Mouse (Mus musculus) midbrain, embryonic 13.5 days (tissue): ENCODE results near the gene Kpnb1. TPM values are rescaled to one million over a fixed set of nuclear protein-coding genes. Genes with fewer than 3 reads are reported as not detected.

Experiments
- ATAC-seq: fragments of 200-750 bp; cut with Nextera tagmentation; 2 replicates; pipeline ENCODE4 v1.8.0; 2017; ENCODE audit warnings: mild to moderate bottlenecking, moderate TSS enrichment, moderate library complexity
- H3K27ac ChIP-seq: fragments of 300-500 bp; sonication (generic); 2 replicates; pipeline ENCODE4 v1.5.1; 2015; ENCODE audit warnings: inconsistent platforms, mild to moderate bottlenecking, moderate library complexity
- H3K27me3 ChIP-seq: fragments of 300-500 bp; sonication (generic); 2 replicates; pipeline ENCODE4 v1.6.1; 2015; ENCODE audit warnings: mild to moderate bottlenecking, inconsistent platforms
- H3K36me3 ChIP-seq: fragments of 300-500 bp; sonication (generic); 2 replicates; pipeline ENCODE4 v1.6.1; 2015; ENCODE audit warnings: mild to moderate bottlenecking, inconsistent platforms
- H3K4me1 ChIP-seq: fragments of 300-500 bp; sonication (generic); replicated peaks from 2 replicates; pipeline ENCODE4 v1.6.1; 2015; ENCODE audit warnings: inconsistent platforms
- H3K4me2 ChIP-seq: fragments of 300-500 bp; sonication (generic); replicated peaks from 2 replicates; pipeline ENCODE4 v1.6.1; 2015; ENCODE audit warnings: moderate library complexity, mild to moderate bottlenecking, inconsistent platforms
- H3K4me3 ChIP-seq: fragments of 300-500 bp; sonication (generic); replicated peaks from 2 replicates; pipeline ENCODE4 v1.5.1; 2015; ENCODE audit warnings: mild to moderate bottlenecking, inconsistent platforms
- H3K9ac ChIP-seq: fragments of 300-500 bp; sonication (generic); replicated peaks from 2 replicates; pipeline ENCODE4 v1.6.1; 2015; ENCODE audit warnings: mild to moderate bottlenecking, inconsistent platforms
- H3K9me3 ChIP-seq: fragments of 300-500 bp; sonication (generic); 2 replicates; pipeline ENCODE4 v1.6.1; 2016; ENCODE audit warnings: mild to moderate bottlenecking, inconsistent platforms
- WGBS: fragments of 180-500 bp; shearing (Covaris S2); methylation state at CpG from one replicate; pipeline ENCODE4 v1.1.7; 2015; 5-methylcytosine and 5-hydroxymethylcytosine counted together
- polyA plus RNA-seq: library from polyadenylated mRNA; unstranded; fragments of >200 nt; fragmentation: Nextera tagmentation; extraction: Ambion mirVana; gene quantifications from 2 replicates; pipeline ENCODE4 v1.2.1, GENCODE M21; 2015

The Kpnb1 gene
- 43.0 and 47.3 TPM in 2 replicates for polyA plus RNA-seq

DNA sequence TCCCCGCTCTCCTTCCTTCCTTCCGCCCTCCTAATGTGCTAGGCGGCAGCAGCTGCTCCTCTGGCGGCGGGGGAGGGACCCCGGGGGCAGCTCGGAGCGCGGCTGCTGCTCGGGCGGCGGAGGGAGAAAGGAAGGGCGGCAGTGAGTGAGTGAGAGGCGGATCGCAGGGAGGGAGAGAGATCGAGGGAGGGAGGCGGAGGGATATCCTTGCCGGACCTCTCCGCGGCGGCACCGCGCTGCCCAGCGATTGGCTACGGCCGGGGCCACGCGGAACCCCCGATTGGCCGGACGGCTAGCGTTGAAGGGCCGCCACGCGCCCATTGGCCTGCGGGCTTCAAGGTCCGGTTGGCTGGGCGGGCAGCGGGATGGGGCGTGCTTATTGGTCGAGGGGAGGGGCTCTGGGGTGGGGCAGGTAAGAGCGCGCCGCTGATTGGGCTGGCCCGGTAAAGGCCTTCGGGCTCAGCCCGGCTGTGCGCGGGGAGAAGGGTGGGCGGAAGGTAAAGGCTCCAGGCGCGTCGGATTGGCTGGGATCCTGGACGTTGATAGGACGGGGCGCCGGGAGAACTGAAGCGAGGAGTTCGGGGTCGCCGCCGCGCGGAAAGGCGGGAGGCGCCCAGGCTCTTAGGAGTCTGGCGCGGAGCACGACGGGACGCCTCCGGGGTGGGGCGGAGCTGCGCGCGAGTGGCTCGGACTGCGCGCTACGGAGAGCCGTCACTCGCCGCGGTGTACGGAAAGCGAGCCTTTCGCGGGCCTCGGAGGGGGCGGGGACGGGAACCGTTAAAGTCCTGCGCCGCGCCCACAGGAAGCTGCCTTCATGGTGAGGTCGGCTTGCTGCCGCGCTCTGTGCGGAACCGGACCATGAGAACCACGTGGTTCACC, at the start of gene Kpnb1:
Gene Kpnb1, minus strand, starts transcription at position 118 of the 879 bp plus-strand sequence.
- Histone ChIP-seq H3K36me3 (peaks cover 21% of the 10 kb centered on the region), H3K4me2 (peak within 1 kb of the TSS; percentile 90), H3K27ac (peak within 1 kb of the TSS; percentile 98), H3K9me3 (no peaks in the 10 kb centered on the region), H3K27me3 (no peaks in the 10 kb centered on the region), H3K4me3 (peak within 1 kb of the TSS; percentile 95), H3K4me1 (peaks cover 44% of the 10 kb centered on the region), H3K9ac (peak within 1 kb of the TSS; percentile 89)
- under 1% methylated on average over 87 of the region's 101 CpGs for WGBS
- peak; percentile 98 for ATAC-seq

DNA sequence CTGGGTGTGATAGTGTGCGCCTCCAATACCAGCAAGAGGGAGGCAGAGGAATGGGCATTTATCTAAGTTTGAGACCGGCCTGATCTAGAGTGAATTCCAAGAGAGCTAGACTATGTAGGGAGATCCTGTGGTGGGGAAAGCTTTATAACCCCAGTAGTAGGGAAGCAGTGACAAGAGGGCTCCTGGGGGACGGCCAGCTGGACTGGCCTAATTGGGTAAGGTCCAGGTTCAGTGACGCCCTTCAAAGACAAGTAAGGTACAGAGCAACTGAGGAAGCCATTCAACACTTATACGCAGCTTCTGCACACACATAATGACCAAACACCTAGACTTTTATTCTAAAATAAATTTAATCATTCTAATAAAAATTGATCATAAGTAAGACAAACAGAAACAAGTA, 44.8 kb upstream of the Kpnb1 start:
- H3K4me3 ChIP-seq, result no peak overlapping the region
- ATAC-seq, result no peak
- H3K36me3 ChIP-seq, result peaks cover 78% of the 10 kb centered on the region
- H3K4me1 ChIP-seq, result no peaks in the 10 kb centered on the region
- H3K9ac ChIP-seq, result no peak overlapping the region
- H3K27ac ChIP-seq, result no peak overlapping the region
- 97% methylated on average over 5 of the region's 5 CpGs for WGBS
- H3K9me3 ChIP-seq, result no peaks in the 10 kb centered on the region
- H3K27me3 ChIP-seq, result no peaks in the 10 kb centered on the region
- no peak overlapping the region for H3K4me2 ChIP-seq

DNA sequence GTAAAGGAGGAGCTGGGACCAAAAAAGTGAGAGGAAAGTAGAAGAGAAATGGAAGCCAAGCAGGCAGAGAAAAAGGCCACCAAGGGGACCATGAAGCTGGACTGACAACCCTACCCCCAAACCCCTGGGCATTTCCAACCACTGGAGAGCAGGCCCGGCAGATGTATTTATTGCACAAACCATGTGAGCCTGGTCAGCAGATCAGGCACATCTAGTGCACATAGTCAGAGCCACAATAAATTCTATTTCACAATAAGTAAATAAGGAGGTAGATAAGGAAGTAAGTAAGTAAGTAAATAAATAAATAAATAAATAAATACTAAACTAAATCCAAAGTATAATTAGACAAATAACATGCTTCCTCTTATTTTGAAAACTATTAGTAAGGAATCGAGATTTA, 41.7 kb upstream of the Kpnb1 start:
- no peak overlapping the region for H3K4me3 ChIP-seq
- H3K4me2 ChIP-seq, result no peak overlapping the region
- H3K27me3 ChIP-seq, result no peaks in the 10 kb centered on the region
- no peaks in the 10 kb centered on the region for H3K9me3 ChIP-seq
- WGBS, result 98% methylated on average over 2 of the region's 2 CpGs
- no peaks in the 10 kb centered on the region for H3K4me1 ChIP-seq
- ATAC-seq, result no peak
- H3K36me3 ChIP-seq, result peaks cover 79% of the 10 kb centered on the region
- H3K9ac ChIP-seq, result no peak overlapping the region
- H3K27ac ChIP-seq, result no peak overlapping the region

DNA sequence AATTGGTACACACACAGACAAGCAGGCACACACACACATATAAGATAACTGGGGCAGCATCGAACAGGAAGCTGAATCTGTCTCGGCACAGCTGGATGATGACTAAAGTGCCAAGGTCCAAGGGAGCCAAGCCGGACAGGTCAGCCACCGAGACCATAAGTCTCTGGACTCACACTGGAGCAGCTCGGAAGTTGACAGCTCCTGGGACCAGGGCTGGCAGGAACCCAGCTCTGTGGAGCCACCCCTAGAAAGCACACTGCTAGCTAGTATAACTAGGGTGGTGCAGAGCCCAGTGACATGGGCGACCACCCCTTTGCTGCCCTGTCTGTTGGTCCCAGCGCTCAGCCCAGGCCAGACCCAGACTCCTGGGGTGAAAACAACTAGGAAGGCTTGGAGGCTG, 41.3 kb upstream of the Kpnb1 start:
- Histone ChIP-seq H3K9me3 (no peaks in the 10 kb centered on the region), H3K36me3 (peaks cover 77% of the 10 kb centered on the region)
- WGBS, result 94% methylated on average over 7 of the region's 7 CpGs

DNA sequence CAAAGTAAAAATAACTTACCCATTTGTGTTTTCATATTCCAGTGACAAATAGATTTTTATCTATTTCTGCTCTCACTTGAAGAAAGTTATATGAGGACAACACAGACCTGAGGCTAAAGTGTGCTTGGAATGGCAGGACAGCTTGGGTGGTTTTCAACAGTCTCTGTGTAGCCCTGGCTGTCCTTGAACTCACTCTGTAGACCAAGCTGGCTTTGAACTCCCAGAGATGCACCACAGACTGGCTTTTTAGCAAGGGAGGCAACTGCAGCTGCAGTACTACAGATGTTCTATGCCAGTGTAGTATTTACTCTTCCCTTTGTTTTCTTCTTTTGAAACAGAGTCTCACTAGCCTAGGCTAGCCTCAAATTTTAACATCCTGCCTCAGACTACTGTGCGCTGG, 38.5 kb upstream of the Kpnb1 start:
- no peak overlapping the region for H3K27ac ChIP-seq
- H3K27me3 ChIP-seq, result no peaks in the 10 kb centered on the region
- no peak overlapping the region for H3K9ac ChIP-seq
- no peak overlapping the region for H3K4me2 ChIP-seq
- H3K4me3 ChIP-seq, result no peak overlapping the region
- no peaks in the 10 kb centered on the region for H3K9me3 ChIP-seq
- ATAC-seq, result no peak
- H3K36me3 ChIP-seq, result peaks cover 82% of the 10 kb centered on the region
- 100% methylated on average over 1 of the region's 1 CpGs for WGBS
- H3K4me1 ChIP-seq, result no peaks in the 10 kb centered on the region

More for the DNA sequence above, 41.3 kb upstream of the Kpnb1 start:
- H3K27me3 ChIP-seq, result no peaks in the 10 kb centered on the region
- H3K4me3 ChIP-seq, result no peak overlapping the region
- ATAC-seq, result no peak
- H3K4me2 ChIP-seq, result no peak overlapping the region
- no peak overlapping the region for H3K27ac ChIP-seq
- no peaks in the 10 kb centered on the region for H3K4me1 ChIP-seq
- no peak overlapping the region for H3K9ac ChIP-seq

DNA sequence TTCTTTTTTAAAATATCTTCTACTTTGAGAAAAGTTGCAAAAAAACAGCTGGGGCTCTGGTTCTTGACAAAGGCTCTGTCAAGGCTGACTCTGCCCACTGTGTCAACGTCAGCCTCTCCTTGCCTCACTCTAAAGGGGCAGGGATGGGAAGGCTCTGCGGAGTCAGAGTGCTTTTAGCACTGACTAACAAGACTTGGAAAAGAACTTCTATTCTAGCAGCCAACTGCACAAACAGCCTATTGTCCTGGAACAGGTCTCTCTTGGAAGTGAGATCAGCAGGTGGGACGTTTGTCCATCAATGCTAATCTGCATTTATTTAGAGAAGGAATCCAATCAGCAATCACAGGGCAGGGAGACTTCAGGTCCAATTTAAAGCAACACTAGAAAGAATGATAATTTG, 35.8 kb upstream of the Kpnb1 start:
- H3K9ac ChIP-seq, result no peak overlapping the region
- ATAC-seq, result no peak
- no peak overlapping the region for H3K4me2 ChIP-seq
- WGBS, result 39% methylated on average over 3 of the region's 3 CpGs
- H3K27me3 ChIP-seq, result no peaks in the 10 kb centered on the region
- H3K4me1 ChIP-seq, result no peaks in the 10 kb centered on the region
- H3K9me3 ChIP-seq, result no peaks in the 10 kb centered on the region
- peaks cover 84% of the 10 kb centered on the region for H3K36me3 ChIP-seq
- H3K4me3 ChIP-seq, result no peak overlapping the region
- no peak overlapping the region for H3K27ac ChIP-seq

DNA sequence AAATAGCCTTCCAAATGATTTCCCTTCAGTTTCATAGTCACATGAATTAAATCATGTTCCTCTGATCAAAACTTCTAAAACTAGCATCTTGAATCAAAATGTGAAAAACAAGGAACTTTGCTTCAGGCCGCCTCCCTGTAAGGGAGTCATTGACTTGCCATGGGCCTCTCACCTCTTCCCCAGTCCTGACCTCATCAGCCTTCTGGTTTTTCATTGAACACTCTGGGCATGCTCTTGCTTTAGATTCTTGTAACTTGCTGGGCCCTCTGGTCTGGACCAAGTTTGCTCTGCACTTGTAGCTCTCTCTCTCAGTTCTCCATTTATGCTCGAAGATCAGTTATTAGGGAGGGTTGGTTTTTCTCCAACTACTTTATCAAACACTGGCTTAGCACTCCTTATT, 33.9 kb upstream of the Kpnb1 start:
- H3K27me3 ChIP-seq, result no peaks in the 10 kb centered on the region
- no peak overlapping the region for H3K4me3 ChIP-seq
- no peaks in the 10 kb centered on the region for H3K9me3 ChIP-seq
- peaks cover 84% of the 10 kb centered on the region for H3K36me3 ChIP-seq
- H3K4me1 ChIP-seq, result no peaks in the 10 kb centered on the region
- no peak overlapping the region for H3K27ac ChIP-seq
- WGBS, result 99% methylated on average over 2 of the region's 2 CpGs
- no peak overlapping the region for H3K9ac ChIP-seq
- ATAC-seq, result no peak
- no peak overlapping the region for H3K4me2 ChIP-seq

DNA sequence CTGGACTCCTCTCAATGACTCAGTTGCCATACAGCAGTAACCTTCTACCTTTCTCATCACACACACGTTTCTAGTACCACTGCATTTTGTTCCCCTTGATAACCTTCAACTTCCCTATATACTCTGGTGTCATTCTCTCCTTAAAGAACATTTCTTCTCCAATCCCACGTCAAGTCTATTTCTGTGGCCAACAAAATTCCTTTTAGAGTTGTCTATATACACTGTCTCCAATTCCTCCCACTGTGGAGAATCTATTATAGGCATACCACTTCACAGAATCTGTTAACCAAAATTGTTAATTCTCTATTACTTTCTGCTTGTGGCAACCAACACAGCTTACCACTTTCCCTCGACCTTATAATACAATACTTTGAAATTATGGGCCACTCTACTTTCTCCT, 32.5 kb upstream of the Kpnb1 start:
- Histone ChIP-seq H3K27me3 (no peaks in the 10 kb centered on the region), H3K4me3 (no peak overlapping the region), H3K36me3 (peaks cover 89% of the 10 kb centered on the region), H3K9ac (no peak overlapping the region), H3K9me3 (no peaks in the 10 kb centered on the region), H3K4me2 (no peak overlapping the region), H3K4me1 (no peaks in the 10 kb centered on the region), H3K27ac (no peak overlapping the region)
- 88% methylated on average over 3 of the region's 3 CpGs for WGBS
- ATAC-seq, result no peak

DNA sequence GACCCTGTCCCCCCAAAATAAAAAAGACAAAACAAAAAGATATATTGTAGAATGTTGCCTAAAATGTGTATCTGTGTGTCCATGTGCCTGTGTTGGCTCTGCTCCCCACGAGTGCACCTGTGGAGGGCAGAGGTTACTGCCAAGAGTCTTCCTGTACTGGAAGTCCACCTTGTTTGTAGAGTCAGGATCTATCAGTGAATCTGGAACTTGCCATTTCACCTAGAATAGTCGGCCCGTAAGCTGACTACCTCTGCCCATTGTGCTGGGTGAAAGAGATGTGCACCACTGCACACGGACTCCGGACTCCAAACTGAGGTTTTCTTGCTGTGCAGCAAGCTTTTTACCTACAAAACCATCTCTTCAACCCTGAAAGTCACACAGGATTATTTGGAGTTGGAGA, 26.7 kb upstream of the Kpnb1 start:
- H3K36me3 ChIP-seq, result peaks cover 91% of the 10 kb centered on the region
- no peak for ATAC-seq
- H3K27me3 ChIP-seq, result no peaks in the 10 kb centered on the region
- H3K4me1 ChIP-seq, result no peaks in the 10 kb centered on the region
- no peak overlapping the region for H3K4me3 ChIP-seq
- no peak overlapping the region for H3K9ac ChIP-seq
- H3K4me2 ChIP-seq, result no peak overlapping the region
- H3K9me3 ChIP-seq, result no peaks in the 10 kb centered on the region
- no peak overlapping the region for H3K27ac ChIP-seq
- 94% methylated on average over 5 of the region's 5 CpGs for WGBS

DNA sequence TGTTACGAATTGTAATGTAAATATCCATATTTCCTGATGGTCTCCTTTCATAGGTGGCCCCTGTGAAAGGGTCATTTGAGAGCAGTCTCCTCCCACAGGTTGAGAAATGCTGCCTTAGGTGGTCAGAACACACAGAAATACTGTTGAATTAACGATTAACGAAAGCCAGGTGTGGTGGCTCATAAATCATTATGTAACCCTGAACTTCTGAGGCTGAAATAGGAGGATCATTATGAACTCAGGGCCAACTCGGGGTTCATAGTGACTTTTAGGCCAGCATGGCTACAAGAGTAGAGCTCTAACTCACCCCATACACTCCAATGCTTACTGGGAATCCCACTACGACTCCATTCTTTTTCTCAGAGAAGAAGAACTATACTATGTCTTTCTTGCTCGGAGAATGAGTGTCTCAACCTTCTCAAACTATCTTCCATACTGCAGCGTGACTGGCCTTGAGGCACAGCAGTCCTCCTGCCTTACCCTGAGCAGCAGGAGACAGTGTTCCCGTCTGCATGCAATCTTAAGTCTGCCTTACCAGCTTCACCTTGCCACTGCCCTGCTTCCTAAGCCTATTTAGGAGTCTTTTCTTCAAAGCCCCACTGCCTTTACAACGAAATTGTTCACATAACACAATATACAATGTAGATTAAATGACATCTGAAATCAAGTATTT, 23.2 kb upstream of the Kpnb1 start:
- WGBS, result 93% methylated on average over 9 of the region's 9 CpGs
- Histone ChIP-seq H3K4me2 (no peak overlapping the region), H3K9me3 (no peaks in the 10 kb centered on the region), H3K9ac (no peak overlapping the region), H3K36me3 (peaks cover 86% of the 10 kb centered on the region), H3K4me1 (peaks cover 4% of the 10 kb centered on the region; the same call in 1 of the 2 replicates), H3K27ac (no peak overlapping the region), H3K27me3 (no peaks in the 10 kb centered on the region), H3K4me3 (no peak overlapping the region)
- ATAC-seq, result no peak

DNA sequence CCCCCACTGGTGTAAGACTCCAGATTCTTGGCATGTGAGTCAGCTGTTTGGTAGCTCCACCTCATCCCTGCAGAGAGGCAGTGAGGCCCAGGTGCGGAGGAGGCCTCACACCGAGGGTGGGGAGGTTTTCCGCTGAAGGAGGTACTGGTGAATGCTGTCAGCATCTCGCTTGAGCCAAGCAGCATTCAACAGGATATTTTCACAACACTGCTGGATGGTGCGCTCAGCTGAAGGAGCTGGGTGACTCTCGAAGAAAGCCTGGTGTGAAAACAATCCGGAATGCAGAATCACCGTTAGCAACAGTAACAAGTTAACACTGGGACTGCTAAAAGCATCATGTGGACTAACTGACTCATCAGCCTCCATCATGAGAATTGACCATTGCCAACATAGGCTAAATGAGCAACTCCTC, 19.3 kb upstream of the Kpnb1 start:
- Histone ChIP-seq H3K9me3 (no peaks in the 10 kb centered on the region), H3K27ac (no peak overlapping the region), H3K4me3 (no peak overlapping the region), H3K9ac (no peak overlapping the region), H3K27me3 (no peaks in the 10 kb centered on the region), H3K36me3 (peaks cover 52% of the 10 kb centered on the region), H3K4me1 (peaks cover 4% of the 10 kb centered on the region; the same call in 1 of the 2 replicates), H3K4me2 (no peak overlapping the region)
- WGBS, result 90% methylated on average over 8 of the region's 8 CpGs
- ATAC-seq, result no peak

DNA sequence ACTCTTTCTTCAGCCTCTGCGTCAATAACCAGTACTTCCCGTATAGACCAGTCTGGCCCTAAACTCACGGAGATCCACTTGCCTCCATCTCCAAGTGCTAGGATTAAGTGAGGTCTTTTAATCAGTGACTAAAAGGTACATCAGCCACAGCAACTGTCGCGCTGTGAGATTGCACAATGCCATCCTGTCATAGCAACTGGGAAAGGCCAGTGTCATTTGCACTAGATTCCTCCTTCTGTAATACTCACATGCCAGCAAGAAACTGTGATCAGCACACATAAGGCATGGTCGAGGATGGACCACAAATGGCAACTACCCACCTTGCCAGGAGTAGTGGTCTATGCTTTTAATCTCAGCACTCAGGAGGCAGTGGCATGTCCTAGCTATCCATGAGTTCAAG, 11.8 kb upstream of the Kpnb1 start:
- Histone ChIP-seq H3K9ac (no peak overlapping the region), H3K4me2 (no peak overlapping the region), H3K27ac (no peak overlapping the region), H3K36me3 (no peaks in the 10 kb centered on the region), H3K9me3 (no peaks in the 10 kb centered on the region), H3K27me3 (no peaks in the 10 kb centered on the region), H3K4me1 (no peaks in the 10 kb centered on the region), H3K4me3 (no peak overlapping the region)
- 86% methylated on average over 6 of the region's 6 CpGs for WGBS
- no peak for ATAC-seq
